Mouse (Mus musculus) cerebellum, adult 2 months (tissue): ENCODE data around the gene Xkr7. TPM values are rescaled to one million over a fixed set of nuclear protein-coding genes. Genes with fewer than 3 reads are reported as not detected.

Source experiments
- DNase-seq, 2 experiments: peaks; one replicate each; pipeline ENCODE4 v3.0.0; 2021
- H3K27ac ChIP-seq: fragments of 200-500 bp; 2 replicates; pipeline ENCODE4 v1.5.1; 2012; ENCODE audit warnings: low read length, control low read depth, inconsistent platforms; ENCODE audit not compliant: insufficient read depth
- H3K27me3 ChIP-seq: fragments of 200-500 bp; 2 replicates; pipeline ENCODE4 v1.6.1; 2012; ENCODE audit warnings: inconsistent platforms, mild to moderate bottlenecking, low read length, moderate library complexity; ENCODE audit not compliant: control insufficient read depth, insufficient read depth
- H3K4me1 ChIP-seq: fragments of 200-500 bp; 2 replicates; pipeline ENCODE4 v1.6.1; 2011; ENCODE audit warnings: low read length; ENCODE audit not compliant: control insufficient read depth, insufficient read depth
- H3K4me3 ChIP-seq: fragments of 200-500 bp; replicated peaks from 2 replicates; pipeline ENCODE3; 2011; ENCODE audit warnings: mild to moderate bottlenecking, low read depth, low read length, control low read depth; ENCODE audit not compliant: insufficient read depth
- CTCF ChIP-seq: fragments of 200-500 bp; IDR thresholded peaks from 2 replicates; pipeline ENCODE4 v1.5.1; 2011; ENCODE audit warnings: low read depth, mild to moderate bottlenecking, control low read depth, low read length, moderate library complexity, borderline replicate concordance; ENCODE audit not compliant: insufficient read depth
- POLR2A ChIP-seq: fragments of 200-500 bp; IDR thresholded peaks from 2 replicates; pipeline ENCODE4 v1.6.1; 2011; ENCODE audit warnings: low read length, control low read depth, borderline replicate concordance; ENCODE audit not compliant: insufficient read depth
- WGBS: fragments of 180-500 bp; shearing (Covaris S2); methylation state at CpG from one replicate; pipeline ENCODE4 v1.1.7; 2018; 5-methylcytosine and 5-hydroxymethylcytosine counted together
- polyA plus RNA-seq: library from polyadenylated mRNA; depleted of rRNA; stranded (reverse); fragments of >200 nt; gene quantifications from 2 replicates; pipeline ENCODE4 v1.2.3, GENCODE M21; 2012

The Xkr7 gene
- polyA plus RNA-seq, 1 experiment: 9.5 TPM

- WGBS: 55% methylated on average over 4 of the region's 4 CpGs
- Histone ChIP-seq H3K27me3 (no peaks in the 10 kb centered on the region), H3K4me3 (no peak overlapping the region), H3K27ac (no peak overlapping the region), H3K4me1 (peaks cover 25% of the 10 kb centered on the region)
- no peak for TF ChIP-seq CTCF
- TF ChIP-seq POLR2A: no peak
- no peak for DNase-seq
Observed at GRCm38 (mm10) chr2:153022855-153023254, 8.8 kb upstream of the Xkr7 start.

DNA sequence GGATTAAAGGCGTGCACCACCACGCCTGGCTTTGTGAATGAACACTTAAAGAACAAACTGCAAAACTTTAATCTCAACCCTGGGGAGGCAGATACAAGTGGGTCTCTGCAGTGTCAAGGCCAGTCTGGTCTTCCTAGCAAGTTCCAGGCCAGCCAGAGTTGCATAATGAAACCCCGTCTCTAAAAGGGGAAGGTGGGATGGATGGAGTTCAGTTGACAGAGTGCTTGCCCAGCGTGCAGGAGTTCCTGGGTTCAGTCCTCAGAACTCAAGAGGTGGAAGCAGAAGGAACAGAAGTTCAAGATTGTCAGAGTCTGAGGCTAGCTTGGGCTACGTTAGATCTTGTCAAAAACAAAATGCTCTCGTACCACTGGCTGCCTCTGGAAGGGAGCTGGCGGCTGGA, 5.6 kb upstream of the Xkr7 start:
- TF ChIP-seq CTCF: no peak
- TF ChIP-seq POLR2A: no peak
- Histone ChIP-seq H3K27me3 (no peaks in the 10 kb centered on the region), H3K4me3 (no peak overlapping the region), H3K4me1 (peaks cover 23% of the 10 kb centered on the region), H3K27ac (no peak overlapping the region)
- no peak for DNase-seq
- 93% methylated on average over 7 of the region's 7 CpGs for WGBS

- 14% methylated on average over 4 of the region's 4 CpGs for WGBS
- no peak for TF ChIP-seq CTCF
- no peak for TF ChIP-seq POLR2A
- H3K27ac ChIP-seq: peak overlapping the region; percentile 12
- H3K4me3 ChIP-seq: no peak overlapping the region
- H3K4me1 ChIP-seq: peaks cover 21% of the 10 kb centered on the region
- DNase-seq: peak; percentile 70 to 86
- H3K27me3 ChIP-seq: no peaks in the 10 kb centered on the region
Observed at GRCm38 (mm10) chr2:153027501-153027900, 4.2 kb upstream of the Xkr7 start.

GRCm38 (mm10) chr2:153030422-153030821, 1.2 kb upstream of the Xkr7 start:
- H3K27ac ChIP-seq: peak overlapping the region; percentile 73
- no peak overlapping the region for H3K4me3 ChIP-seq
- 7% methylated on average over 4 of the region's 4 CpGs for WGBS
- no peaks in the 10 kb centered on the region for H3K27me3 ChIP-seq
- no peak for DNase-seq
- TF ChIP-seq CTCF: no peak
- TF ChIP-seq POLR2A: no peak
- H3K4me1 ChIP-seq: peaks cover 18% of the 10 kb centered on the region

GRCm38 (mm10) chr2:153032083-153032842, 611 bp downstream of the Xkr7 start:
- Histone ChIP-seq H3K4me3 (peak overlapping the region; percentile 87), H3K4me1 (peaks cover 24% of the 10 kb centered on the region), H3K27me3 (no peaks in the 10 kb centered on the region), H3K27ac (peak overlapping the region; percentile 76)
- WGBS: 1% methylated on average over 57 of the region's 58 CpGs
- TF ChIP-seq POLR2A (no peak), CTCF (no peak)
- DNase-seq: peak in 1 of 2 experiments; percentile 74

DNA sequence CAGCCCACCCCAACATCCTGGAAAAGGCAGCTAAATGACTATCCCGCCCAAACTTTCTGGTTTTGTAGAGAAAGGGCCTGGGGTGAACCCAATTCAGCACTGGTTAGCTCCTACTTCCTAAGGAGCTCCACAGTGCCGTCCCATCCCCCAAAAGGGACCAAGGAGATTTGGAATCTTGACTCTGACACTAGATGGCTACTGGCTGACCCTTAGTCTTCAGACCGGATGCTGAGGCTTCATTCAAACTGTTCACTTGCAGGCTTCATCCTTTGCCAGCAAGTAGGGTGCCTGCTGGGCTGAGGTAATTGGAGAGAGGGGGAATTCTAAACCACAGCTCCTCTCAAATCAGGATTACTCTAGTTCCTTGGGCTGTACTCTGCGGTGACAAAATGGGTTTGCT, 1.3 kb downstream of the Xkr7 start:
- TF ChIP-seq CTCF (no peak), POLR2A (no peak)
- Histone ChIP-seq H3K4me3 (peak overlapping the region; percentile 87), H3K27me3 (no peaks in the 10 kb centered on the region), H3K27ac (peak overlapping the region; percentile 76), H3K4me1 (peaks cover 26% of the 10 kb centered on the region)
- WGBS: 2% methylated on average over 4 of the region's 4 CpGs
- DNase-seq: peak; percentile 60 to 69

- WGBS: 5% methylated on average over 5 of the region's 5 CpGs
- Histone ChIP-seq H3K4me1 (peaks cover 32% of the 10 kb centered on the region), H3K27me3 (no peaks in the 10 kb centered on the region), H3K27ac (peak overlapping the region; percentile 76), H3K4me3 (peak overlapping the region; percentile 87)
- peak; percentile 75 to 88 for DNase-seq
- TF ChIP-seq CTCF (no peak), POLR2A (peak; percentile 4; the same call in 1 of the 2 replicates)
Observed at GRCm38 (mm10) chr2:153033545-153034230, 2.0 kb downstream of the Xkr7 start.
